Mouse (Mus musculus): ENCODE measurements around the gene Ptprn2.

GRCm38 (mm10) chr12:117304751-117305624 lies 819.5 kb downstream of the Ptprn2 start:
- no peak for TF ChIP-seq CTCF (IDR thresholded peaks at IDR 0.05; ENCODE audit: low read depth)
- no peak for TF ChIP-seq EP300 (IDR thresholded peaks at IDR 0.05; ENCODE audit: low read depth)

All from liver, postnatal 0 days (tissue).